Mouse (Mus musculus) bone marrow macrophage, adult 2 months (primary cell): ENCODE measurements around the gene Mtmr3.

Experiments
- CTCF ChIP-seq: IDR thresholded peaks from 2 replicates; pipeline ENCODE4 v1.5.1; 2012; ENCODE audit warnings: low read depth, mild to moderate bottlenecking, low read length, moderate library complexity
- POLR2A ChIP-seq: IDR thresholded peaks from 2 replicates; pipeline ENCODE4 v1.6.1; 2012; ENCODE audit warnings: mild to moderate bottlenecking, low read depth, low read length, borderline replicate concordance

DNA sequence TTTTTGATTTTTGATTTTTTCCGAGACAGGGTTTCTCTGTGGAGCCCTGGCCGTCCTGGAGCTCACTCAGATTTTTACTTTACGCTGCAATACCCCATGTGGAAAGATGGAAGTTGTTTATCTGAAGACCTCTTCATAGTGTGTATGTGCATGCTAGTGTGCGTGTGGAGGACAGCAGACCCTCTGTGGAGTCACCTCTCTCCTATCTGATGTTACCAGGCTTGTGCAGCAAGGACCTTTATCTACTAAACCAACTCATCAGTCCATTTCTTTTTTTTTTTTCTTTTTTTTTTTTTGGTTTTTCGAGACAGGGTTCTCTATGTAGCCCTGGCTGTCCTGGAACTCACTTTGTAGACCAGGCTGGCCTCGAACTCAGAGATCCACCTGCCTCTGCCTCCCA, 28.3 kb downstream of the Mtmr3 start:
- no peak for TF ChIP-seq CTCF
- TF ChIP-seq POLR2A = no peak
